Mouse (Mus musculus): Measurements from ENCODE around the gene Zfand3. TPM values are rescaled to one million over a fixed set of nuclear protein-coding genes. Genes with fewer than 3 reads are reported as not detected.

Gene Zfand3
- polyA plus RNA-seq, 1 experiment = 58.6 TPM

GRCm38 (mm10) chr17:30255928-30256560 lies 251.5 kb downstream of the Zfand3 start:
- Histone ChIP-seq H3K36me3 (ENCODE audit: control insufficient read depth, insufficient read depth, low read length) (peaks cover 4% of the 10 kb centered on the region; the same call in 1 of the 2 replicates), H3K27ac (ENCODE audit: insufficient read depth, low read depth, low read length) (no peak overlapping the region), H3K4me1 (ENCODE audit: control insufficient read depth, insufficient read depth, insufficient read length, low read length) (peaks cover 9% of the 10 kb centered on the region; the same call in 1 of the 2 replicates), H3K4me3 (ENCODE audit: low read depth, low read length) (no peak overlapping the region), H3K27me3 (ENCODE audit: control insufficient read depth, insufficient read depth, low read length) (no peaks in the 10 kb centered on the region)
- TF ChIP-seq POLR2A (IDR thresholded peaks at IDR 0.05; ENCODE audit: low read depth, low read length) (no peak), CTCF (IDR thresholded peaks at IDR 0.05; ENCODE audit: extremely low read depth, insufficient read length, insufficient replicate concordance, low read depth, low read length) (no peak)
- WGBS = 51% methylated on average over 8 of the region's 8 CpGs

- TF ChIP-seq CTCF (IDR thresholded peaks at IDR 0.05; ENCODE audit: extremely low read depth, insufficient read length, insufficient replicate concordance, low read depth, low read length) (no peak), POLR2A (IDR thresholded peaks at IDR 0.05; ENCODE audit: low read depth, low read length) (no peak)
- Histone ChIP-seq H3K4me1 (ENCODE audit: control insufficient read depth, insufficient read depth, insufficient read length, low read length) (peaks cover 23% of the 10 kb centered on the region), H3K36me3 (ENCODE audit: control insufficient read depth, insufficient read depth, low read length) (peaks cover 4% of the 10 kb centered on the region; the same call in 1 of the 2 replicates), H3K4me3 (ENCODE audit: low read depth, low read length) (no peak overlapping the region), H3K27ac (ENCODE audit: insufficient read depth, low read depth, low read length) (no peak overlapping the region), H3K27me3 (ENCODE audit: control insufficient read depth, insufficient read depth, low read length) (no peaks in the 10 kb centered on the region)
- 88% methylated on average over 4 of the region's 4 CpGs for WGBS
Observed at GRCm38 (mm10) chr17:30258480-30258879, 253.9 kb downstream of the Zfand3 start.

GRCm38 (mm10) chr17:30259938-30260337 lies 255.4 kb downstream of the Zfand3 start:
- H3K4me1 ChIP-seq (ENCODE audit: control insufficient read depth, insufficient read depth, insufficient read length, low read length) = peaks cover 23% of the 10 kb centered on the region

More at GRCm38 (mm10) chr17:30259938-30260337, 255.4 kb downstream of the Zfand3 start:
- Histone ChIP-seq H3K27ac (ENCODE audit: insufficient read depth, low read depth, low read length) (no peak overlapping the region), H3K4me3 (ENCODE audit: low read depth, low read length) (no peak overlapping the region), H3K36me3 (ENCODE audit: control insufficient read depth, insufficient read depth, low read length) (peaks cover 4% of the 10 kb centered on the region; the same call in 1 of the 2 replicates), H3K27me3 (ENCODE audit: control insufficient read depth, insufficient read depth, low read length) (no peaks in the 10 kb centered on the region)
- TF ChIP-seq CTCF (IDR thresholded peaks at IDR 0.05; ENCODE audit: extremely low read depth, insufficient read length, insufficient replicate concordance, low read depth, low read length) (no peak), POLR2A (IDR thresholded peaks at IDR 0.05; ENCODE audit: low read depth, low read length) (no peak)
- WGBS = 82% methylated on average over 6 of the region's 6 CpGs

Other genes starting within 250 kb of the Zfand3 start
- 1.1 and 2.7 TPM in 2 replicates for gene Mdga1, start 34.6 kb upstream of the Zfand3 start, polyA plus RNA-seq (2012; rRNA removed)

Data from small intestine, adult 2 months (tissue).